Mouse (Mus musculus) gastrocnemius, postnatal 4 days (tissue): Measurements from ENCODE around the gene Psmb11. TPM values are rescaled to one million over a fixed set of nuclear protein-coding genes. Genes with fewer than 3 reads are reported as not detected.

ENCODE experiments used
- DNase-seq, 2 experiments: peaks; one replicate each; pipeline ENCODE4 v3.0.0; 2021 to 2022; ENCODE audit warnings: low spot score in 2 of 2, mixed read lengths in 2 of 2
- long read RNA-seq, 2 experiments: library from polyadenylated mRNA; stranded (forward); transcript quantifications; one replicate each; pipeline ENCODE4 v2.0.0; 2021
- total RNA-seq, 2 experiments: library from RNA; stranded (reverse); gene quantifications; 2 replicates each; pipeline ENCODE4 v1.2.3; 2021

The Psmb11 gene
- not detected for total RNA-seq
- long read RNA-seq, experiment 1, result 0 reads
- long read RNA-seq, experiment 2, result 0 reads

DNA sequence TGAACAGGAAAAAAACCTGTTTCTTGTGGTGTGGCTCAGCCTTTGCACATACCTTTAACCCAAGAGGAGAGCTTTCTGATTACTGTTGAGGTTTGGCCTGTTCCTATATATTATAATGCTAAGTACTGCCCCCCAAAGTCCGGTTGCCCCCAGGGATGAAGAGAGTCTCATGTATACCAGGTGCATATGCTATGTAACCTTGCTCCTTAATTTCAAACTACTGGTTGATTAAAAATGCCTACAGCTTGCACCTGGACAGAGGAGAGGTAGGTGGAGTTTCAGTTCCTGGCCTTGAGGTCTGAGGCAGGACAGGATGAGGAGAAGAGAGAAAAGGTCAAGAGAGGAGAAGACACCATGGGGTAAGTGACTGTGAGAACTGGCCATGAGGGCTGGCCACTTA lies at the start of gene Psmb11:
Psmb11 (plus strand) TSS at position 301 of the 400 bp plus-strand sequence.
- DNase-seq, result no peak

DNA sequence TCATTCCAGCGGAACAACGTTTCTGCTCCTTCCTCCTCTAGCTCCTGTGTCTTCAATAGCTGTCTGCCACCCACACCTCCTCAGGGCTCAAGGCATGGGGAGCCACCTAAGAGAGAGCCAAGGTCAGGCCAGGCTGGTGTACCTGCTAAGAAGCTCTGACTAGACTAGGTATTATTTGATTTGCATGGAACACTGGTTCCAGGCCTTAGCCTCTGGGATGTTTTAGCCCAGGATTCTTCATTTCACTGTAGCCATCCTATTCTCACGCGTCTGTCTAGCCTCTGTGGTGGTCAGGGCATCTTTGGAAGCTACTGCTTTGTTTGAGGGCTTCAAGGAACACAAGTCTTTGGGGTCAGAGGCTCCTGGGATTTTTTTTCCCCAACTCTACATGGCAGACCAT lies 49.1 kb upstream of the Psmb11 start:
- no peak for DNase-seq

DNA sequence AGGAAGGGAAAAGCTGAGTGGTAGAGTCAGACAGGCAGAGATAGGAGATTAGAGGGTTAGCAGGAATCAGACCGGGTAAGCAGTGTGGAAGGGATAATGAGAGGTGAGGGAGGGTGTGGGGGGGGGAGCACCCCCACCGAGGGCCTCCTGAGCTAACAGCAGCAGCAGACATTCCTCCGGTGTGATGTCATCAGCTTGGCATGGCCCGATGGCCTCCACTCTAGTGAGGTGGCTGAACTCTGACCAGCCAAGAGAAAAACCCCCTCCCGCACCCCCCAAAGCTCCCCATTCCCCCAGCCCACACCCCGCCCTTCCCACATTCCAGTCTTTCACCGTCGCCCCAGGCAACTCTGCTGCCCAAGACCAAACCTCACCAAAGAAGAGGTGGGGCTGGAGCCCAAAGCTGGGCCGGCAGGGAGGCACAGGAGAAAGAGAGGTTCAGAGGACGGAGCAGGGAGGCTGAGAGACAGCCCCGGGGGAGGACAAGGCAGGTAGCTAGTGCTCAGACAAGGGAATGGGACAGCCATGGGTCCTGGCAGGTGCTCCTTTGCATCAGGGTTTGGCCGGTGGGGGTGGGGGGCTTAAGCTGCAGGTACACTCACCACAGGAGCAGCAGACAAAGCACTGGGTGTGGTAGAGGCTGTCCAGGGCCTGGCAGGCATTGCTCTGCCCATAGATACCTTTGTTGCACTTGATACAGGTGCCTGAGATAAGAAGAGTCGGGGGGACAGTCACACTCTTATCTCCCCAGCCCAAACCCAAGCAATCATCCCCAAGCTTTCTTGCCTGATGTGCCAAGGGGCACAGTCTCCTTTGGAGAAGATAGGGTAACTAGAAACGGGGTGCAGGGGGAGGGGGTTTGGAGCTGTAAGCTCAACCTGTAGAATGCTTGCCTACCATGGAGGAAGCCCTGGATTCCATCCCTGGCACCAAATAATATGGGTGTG lies 48.2 kb upstream of the Psmb11 start:
- peak in 1 of 2 experiments; percentile 50 for DNase-seq

DNA sequence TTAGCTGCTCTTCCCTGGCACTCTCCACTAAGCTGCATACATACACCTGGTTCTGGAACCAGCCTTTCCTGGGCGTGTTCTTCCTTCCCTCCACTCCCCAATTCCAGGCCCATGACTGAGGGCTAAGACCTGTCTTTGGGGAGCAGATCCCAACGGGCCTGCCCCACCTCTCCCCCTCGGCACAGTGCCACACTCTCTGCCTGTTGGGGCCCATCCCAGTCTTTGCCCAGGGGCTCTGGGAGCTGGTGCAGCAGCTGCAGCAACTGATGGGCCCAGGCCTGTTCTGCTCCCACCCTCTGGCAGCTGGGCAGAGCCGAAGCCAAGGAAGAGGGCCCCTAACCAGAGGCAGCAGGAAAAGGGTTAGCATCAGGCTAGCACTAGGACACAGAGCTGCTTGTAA lies 47.0 kb upstream of the Psmb11 start:
- DNase-seq, result peak in 1 of 2 experiments; percentile 50

DNA sequence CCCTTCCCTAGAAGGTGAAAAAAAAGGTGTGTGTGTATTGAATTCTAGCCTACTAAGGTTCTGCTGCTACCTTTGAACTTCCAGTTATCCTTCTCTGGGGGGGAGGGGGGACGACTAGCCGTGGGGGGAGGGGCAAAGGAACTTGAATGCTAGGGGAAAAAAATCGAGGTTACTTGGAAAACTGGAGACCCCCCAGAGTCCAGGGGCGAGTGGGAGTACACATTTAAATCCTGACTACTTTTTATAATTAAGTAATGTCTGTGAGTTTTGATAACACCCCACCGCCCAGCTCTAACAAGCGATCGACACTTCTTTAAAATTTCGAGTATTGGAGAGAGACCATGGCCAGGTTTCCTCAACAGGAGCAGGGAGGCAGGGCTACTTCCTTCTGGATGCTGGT lies 46.2 kb upstream of the Psmb11 start:
- DNase-seq, result no peak

DNA sequence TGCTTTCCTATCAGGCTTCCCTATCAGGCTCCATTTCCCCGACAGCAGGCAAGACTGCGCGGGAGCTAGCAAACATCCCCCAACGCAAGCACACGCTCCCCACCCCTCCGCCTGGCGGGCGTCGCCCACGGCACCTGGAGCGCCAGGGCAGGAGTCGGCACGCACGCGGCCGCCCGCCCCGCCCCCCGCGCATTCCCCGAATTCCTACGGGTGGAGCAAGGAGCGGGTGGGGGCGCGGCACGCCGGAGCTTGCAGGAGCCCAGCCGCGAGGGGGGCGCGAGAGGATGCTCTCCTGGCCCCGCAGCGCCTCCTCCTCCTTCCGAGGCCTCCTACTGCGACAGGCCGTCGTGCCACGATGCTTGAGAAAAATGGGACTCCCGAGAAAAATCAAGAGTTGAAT lies 45.6 kb upstream of the Psmb11 start:
- DNase-seq, result peak; percentile 74 to 81

DNA sequence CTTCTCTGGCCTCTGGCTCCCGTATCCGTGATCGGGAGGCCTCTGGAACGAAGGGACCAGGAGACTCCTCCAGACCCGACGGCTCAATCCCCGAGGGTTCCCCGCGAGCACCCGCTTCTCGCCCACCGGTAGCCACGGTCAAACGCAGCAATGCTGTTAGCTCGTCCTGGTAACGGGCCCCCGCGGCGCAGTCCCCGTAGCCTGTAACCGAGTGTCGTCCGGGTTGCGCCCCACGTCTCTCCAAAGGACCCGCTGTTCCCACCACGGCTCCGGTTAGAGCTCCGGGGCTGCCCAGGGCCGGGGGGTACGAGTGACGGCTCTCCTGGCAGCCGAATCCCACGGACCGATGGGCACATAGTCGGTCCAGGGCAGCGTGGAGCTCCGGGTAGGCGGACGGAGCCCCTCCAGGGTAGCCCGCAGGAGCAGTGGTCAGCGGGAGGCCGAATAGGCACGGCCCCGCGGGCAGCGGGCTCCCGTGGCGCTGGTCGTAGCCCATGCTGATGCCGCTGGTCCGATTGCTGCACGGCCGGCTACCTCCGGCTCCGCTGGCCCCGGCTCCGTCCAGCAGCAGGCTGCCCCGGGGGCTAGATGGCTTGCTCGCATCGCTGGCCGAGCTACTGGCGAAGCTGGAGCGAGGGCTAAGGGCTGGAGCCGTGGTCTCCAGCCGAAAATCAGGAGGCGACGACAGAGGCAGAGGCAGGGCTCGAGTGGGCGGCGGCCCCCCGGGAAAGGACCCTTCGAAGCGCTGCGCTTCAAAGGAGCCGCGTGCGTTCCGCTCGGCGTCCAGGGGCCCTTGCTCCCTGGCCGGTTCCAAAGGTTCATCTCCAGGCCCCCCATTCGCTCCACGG lies 44.8 kb upstream of the Psmb11 start:
- peak in 1 of 2 experiments; percentile 55 for DNase-seq

DNA sequence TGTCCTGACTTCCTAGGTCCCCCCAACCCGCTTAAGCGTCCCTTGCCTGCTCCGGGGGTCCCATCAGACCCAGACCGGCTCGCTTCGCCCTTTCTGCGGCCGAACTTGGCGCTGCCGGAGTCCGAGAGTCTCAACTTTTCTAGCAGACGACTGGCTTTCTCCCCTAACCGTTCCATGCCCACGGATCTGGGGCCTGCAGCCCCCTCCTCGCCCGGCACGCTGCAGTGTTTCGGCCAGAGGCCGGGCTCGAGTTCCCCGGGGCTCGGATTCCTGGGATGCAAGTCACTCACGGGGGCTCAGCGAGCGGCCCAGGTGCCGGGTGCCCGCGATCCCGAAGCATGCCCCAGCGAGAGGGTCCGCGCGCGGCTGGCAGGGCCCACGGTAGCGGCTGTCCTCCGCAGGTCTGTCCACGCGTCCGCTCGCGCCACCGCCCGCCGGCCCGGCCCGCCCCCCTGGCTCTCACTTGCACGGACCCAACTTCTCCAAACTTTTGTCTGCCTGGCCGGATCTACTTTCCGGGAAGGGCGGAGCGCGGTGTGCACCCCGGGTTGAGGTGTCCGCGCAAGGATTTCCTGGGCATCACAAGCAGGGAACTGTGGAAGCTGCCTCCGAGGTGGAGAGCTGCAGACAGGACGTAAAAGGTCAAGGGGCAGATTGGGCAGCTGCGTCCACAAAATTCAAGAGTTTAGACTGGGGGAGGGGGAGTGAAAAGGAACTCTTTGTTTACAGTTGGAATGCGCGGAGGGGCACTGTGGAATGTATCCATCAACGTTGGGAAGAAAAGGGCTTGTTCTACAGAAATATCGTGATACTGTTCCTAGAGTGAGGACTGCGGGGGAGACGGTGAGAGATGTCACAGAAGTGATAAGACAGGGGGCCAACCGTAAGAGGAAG lies 43.9 kb upstream of the Psmb11 start, which contains the start of gene Ajuba:
Ajuba (minus strand) TSS at position 470 of the 894 bp plus-strand sequence.
- DNase-seq, result peak; percentile 80 to 92

DNA sequence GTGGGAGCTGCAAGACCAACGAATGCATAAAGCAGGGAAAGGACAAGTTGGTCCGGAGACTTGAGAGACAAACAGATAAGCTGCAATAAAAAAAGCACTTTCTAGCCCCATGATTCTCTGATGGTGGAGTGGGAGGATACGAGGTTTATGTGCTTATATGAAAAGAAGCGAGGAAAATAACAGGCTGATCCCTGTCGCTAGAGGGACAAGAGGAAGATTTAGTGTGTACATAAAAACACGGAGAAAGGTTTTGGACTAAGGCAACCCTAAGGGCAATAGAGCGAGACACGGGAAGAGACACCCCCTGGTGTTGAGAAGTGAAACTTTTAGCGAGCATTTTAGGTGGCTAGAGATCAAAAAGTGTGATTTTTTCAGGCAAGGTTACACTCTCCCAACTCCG lies 43.2 kb upstream of the Psmb11 start:
- DNase-seq, result peak in 1 of 2 experiments; percentile 37

DNA sequence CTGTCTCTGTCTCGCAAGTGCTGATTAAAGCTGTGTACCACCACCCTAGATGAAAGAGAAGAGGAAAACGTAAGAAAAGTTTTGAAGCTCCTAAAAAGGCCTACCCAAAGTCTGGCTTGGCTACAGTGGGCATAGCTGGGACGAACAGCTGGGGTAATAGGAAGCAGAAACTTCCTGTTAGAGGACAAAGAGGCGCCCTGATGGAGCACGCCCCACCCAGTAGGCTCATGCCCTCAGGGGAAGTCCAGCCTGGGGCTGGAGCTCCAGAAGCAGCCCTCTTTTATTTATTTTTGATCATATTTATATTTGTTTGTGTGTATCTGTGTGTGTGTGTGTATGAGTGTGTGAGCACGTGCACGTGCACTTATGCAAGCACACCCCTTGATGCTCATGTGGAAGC lies 41.6 kb upstream of the Psmb11 start:
- no peak for DNase-seq

DNA sequence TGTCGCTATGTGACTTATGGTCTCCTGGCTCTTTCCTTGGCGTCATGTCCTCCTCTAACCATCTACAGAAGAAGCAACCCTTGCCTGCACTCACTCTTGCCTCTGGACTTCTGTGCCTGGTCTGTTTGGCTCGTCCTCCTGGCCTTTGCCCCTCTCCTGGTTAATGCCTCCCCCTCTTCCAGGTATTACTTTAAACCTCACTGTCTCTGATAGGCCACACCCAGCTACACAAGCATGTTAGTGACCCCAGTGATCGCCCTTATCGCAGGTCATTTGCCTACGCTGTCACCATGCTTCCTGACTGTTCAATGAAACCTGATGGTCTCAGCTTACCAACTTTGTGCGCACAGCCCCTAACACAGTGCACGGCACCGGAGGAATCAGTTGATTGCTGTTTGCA lies 38.7 kb upstream of the Psmb11 start:
- DNase-seq, result no peak

DNA sequence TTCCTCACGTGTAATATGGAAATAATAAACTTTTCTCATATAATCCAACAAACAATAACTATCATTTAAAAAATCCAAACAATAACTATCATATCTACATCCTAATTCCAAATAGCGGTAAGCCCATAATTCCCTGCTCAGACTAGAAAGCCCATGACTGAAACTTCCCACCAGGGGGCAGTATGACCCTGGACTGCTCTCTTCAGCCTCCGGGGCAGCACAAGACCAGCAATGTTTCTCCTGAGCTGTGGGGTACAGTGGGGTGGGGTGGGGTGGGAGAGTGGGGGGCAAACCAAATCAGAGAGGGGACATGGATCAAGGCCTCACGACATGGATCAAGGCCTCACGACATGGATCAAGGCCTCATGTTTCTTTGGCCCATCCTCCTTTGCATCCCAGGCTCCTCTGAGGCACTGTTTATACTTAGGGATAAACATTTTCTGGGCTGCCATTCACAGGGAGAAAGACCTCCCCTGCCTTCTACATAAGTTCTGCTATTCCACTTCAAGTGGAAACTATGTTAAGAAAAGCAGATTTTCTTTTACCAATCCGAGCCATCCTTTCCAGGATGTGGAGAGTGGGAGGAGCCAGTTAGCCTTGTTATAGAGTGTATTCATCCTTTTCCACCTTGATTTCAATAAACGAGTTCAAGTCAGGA lies 37.4 kb upstream of the Psmb11 start:
- DNase-seq, result peak; percentile 52 to 66

DNA sequence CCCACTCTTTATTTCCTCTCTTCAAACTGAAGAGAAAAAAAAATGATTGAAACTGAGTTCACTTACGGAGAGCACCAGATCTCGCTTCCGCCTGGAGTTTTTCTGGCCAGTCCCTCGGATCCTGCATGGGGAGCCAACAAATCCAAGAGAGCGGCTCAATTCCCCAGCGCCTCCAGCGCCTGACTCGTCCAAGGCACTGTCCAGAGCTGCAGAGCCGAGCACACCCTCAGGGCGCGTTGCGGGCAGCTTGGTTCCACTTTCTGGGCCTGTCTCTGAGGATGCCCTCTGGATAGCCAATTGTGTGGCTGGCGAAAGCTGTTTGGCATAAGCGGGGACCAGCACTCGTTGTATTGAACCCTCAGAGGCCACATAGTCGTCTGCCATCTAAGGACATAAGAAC lies 30.2 kb upstream of the Psmb11 start:
- DNase-seq, result no peak

DNA sequence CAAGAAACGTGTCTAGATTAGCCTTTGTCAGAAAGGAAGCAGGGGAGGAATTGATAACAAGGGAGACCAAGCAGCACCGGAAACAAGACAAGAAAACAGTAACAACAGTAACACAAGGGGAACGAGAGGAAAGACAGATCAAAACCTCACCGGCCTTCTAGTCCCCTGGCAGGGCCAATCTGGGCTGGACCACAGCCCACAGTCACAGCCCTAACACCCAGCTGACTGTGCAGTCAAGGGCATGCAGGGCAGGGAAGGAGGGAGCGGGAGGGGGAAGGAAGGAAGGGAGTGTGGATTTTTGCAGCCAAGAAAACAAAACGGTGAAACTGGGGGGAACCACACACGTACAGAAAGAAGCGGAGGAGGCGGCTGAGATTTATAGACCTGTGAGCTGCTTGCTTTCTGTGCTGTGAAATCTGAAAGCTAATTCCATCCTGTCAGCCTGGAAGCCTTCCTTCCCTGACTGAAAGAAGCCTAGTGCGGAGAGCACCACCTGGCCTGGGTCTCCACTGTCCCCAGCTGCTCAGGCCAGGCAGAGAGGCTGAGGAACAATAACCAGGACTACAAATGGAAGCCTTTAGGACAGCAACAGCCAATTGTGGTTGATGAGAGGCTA lies 28.8 kb upstream of the Psmb11 start:
- DNase-seq, result no peak

DNA sequence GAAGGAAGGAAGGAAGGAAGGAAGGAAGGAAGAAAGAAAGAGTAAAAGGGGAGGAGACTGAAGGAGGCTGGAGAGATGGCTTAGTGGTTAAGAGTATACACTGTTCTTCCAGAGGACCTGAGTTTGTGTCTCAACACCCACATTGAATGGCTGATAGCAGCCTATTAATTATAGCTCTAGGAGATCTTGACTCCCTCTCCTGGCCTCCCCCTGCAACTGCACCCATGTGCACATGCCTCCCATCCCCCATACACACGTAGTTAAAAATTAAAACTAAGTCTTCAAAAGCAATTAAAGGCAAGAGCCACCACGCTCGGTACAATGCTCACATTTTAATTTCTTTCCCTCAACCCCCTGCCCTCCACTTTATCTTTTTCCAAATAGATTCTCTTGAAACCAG lies 27.2 kb upstream of the Psmb11 start:
- no peak for DNase-seq

DNA sequence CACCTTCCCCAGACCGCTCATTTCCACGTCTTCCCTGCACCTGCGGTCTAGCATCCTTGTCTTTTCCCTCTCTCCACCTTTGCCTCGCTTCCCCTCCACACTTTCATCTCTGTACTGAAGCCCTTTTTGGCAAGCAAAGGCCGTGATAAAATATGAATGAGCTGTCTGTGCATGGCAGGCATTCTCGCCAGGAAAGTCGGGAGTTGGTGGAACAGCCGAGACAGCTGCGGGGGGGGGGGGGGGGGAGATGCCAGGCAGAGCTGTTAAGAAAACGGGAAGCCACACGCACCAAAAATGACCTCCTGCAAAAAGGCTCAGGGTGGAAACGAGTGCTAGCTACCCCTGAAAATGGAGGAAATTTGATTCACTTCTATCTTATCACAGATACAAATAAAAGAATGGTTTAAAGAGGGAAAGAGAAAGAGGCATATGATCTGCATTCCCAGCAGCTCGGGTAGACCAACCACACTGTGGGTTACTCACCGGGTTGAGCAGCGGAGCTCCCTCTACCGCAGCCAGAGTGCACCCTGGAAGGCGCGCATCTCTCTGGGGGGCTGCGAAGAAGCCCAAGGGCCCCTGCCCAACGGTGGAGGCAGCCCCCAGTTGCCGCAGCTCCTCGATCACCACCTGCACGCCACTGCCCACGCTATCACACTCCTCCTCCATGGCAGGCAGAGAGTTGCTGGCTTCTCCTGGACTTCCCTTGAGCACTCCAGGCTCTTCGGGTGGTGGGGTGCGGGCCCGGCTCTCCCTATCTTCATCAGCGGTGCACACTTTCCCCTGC lies 26.4 kb upstream of the Psmb11 start:
- DNase-seq, result no peak

DNA sequence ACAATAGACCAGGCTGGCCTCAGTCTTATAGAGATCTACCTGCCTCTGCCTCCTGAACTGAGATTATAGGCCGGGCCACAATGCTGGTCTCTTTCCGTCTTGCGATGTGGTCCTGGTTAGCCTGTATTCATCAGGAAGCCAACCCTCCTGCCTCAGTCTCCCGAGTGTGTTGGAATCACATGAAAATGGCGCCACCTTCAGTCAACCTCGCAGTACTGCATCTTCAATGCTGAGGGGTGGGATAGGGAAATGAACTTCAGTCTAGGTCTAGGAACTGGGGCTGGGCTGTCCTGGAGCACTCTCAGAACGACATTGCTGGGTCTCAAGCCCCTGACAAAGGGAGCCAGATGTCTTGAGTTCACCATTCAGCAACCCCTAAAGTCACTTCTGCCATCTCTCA lies 24.1 kb upstream of the Psmb11 start:
- no peak for DNase-seq

DNA sequence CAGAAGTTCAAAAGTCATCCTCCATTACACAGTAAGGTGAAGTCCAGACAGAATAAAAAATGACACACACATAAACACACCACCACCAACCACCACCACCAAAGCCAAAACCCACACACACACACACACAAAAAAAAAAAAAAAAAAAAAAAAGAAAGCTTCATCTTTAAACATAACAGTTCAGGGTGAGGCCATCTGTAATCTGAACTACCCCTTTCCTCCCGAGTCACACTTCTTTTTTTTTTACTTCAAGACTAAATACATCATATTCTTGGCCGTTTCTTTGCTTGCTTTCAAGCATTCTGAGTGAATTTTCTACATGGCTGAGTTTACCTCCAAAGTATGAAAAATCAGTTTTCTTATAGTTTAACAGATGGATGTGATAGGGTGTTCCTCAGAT lies 19.6 kb upstream of the Psmb11 start:
- no peak for DNase-seq

DNA sequence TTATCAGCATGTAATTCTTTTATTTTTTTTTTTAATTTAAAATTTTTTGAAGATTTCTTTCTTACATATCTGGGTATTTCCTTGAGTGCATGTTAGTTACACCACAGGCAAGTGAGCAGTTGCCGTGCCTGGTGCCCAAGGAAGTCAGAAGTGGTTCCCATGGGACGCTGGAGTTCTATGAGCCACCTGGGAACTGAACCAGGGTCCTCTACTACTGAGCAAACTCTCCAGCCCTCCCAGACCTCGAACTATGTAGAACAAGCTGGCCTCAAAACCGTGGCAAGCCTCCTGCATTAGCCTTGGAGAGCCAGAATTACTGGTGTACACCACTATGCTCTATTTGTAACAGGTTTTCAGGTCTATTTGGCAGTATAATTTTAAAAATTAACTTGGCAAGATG lies 18.6 kb upstream of the Psmb11 start:
- DNase-seq, result no peak
